Mouse (Mus musculus) limb, embryonic 15.5 days (tissue): ENCODE measurements at regions not wholly inside any gene's neighbourhood (a gene's known extent, or its start where the extent isn't known, plus 50 kb on each side); places are given as distances from the start of the nearest gene placed in this dataset.

Experiments
- ATAC-seq: fragments of 200-750 bp; cut with Nextera tagmentation; 2 replicates; pipeline ENCODE4 v1.8.0; 2017; ENCODE audit warnings: low read depth, moderate TSS enrichment; ENCODE audit not compliant: insufficient number of reproducible peaks, low FRiP score, low TSS enrichment
- H3K27ac ChIP-seq: fragments of 300-500 bp; sonication (generic); 2 replicates; pipeline ENCODE4 v1.5.1; 2015; ENCODE audit warnings: moderate library complexity, mild to moderate bottlenecking, inconsistent platforms
- H3K27me3 ChIP-seq: fragments of 300-500 bp; sonication (generic); 2 replicates; pipeline ENCODE4 v1.6.1; 2015; ENCODE audit warnings: inconsistent platforms
- H3K36me3 ChIP-seq: fragments of 300-500 bp; sonication (generic); 2 replicates; pipeline ENCODE4 v1.6.1; 2015; ENCODE audit warnings: inconsistent platforms
- H3K4me1 ChIP-seq: fragments of 300-500 bp; sonication (generic); 2 replicates; pipeline ENCODE4 v1.6.1; 2015; ENCODE audit warnings: inconsistent platforms
- H3K4me2 ChIP-seq: fragments of 300-500 bp; sonication (generic); 2 replicates; pipeline ENCODE4 v1.6.1; 2015; ENCODE audit warnings: mild to moderate bottlenecking, inconsistent platforms
- H3K4me3 ChIP-seq: fragments of 300-500 bp; sonication (generic); 2 replicates; pipeline ENCODE4 v1.5.1; 2015; ENCODE audit warnings: mild to moderate bottlenecking, inconsistent platforms
- H3K9ac ChIP-seq: fragments of 300-500 bp; sonication (generic); 2 replicates; pipeline ENCODE4 v1.6.1; 2015; ENCODE audit warnings: inconsistent platforms
- H3K9me3 ChIP-seq: fragments of 300-500 bp; sonication (generic); 2 replicates; pipeline ENCODE4 v1.6.1; 2016; ENCODE audit warnings: inconsistent platforms
- WGBS: fragments of 180-500 bp; shearing (Covaris S2); methylation state at CpG from one replicate; pipeline ENCODE4 v1.1.7; 2015; 5-methylcytosine and 5-hydroxymethylcytosine counted together

DNA sequence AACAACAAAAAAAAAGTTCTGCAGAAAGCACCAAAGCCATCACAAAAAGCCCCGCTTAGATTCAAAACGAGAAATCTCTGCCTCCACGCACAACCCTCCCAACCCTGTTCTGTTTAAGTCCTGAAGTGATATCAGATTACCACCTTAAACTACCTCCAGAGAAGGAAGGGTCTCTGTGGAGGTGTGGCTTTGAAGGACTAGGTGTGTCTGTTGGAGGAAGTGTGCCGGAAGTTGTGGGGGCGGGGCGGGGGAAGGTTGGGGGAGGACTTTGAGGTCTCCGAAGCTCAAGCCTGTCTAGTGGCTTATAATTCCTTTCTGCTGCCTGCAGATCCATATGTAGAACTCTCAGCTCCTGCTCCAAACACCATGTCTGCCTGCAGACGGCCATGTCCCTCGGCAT, 173.6 kb downstream of the Mreg start:
- H3K4me2 ChIP-seq = no peak overlapping the region
- H3K27ac ChIP-seq = no peak overlapping the region

DNA sequence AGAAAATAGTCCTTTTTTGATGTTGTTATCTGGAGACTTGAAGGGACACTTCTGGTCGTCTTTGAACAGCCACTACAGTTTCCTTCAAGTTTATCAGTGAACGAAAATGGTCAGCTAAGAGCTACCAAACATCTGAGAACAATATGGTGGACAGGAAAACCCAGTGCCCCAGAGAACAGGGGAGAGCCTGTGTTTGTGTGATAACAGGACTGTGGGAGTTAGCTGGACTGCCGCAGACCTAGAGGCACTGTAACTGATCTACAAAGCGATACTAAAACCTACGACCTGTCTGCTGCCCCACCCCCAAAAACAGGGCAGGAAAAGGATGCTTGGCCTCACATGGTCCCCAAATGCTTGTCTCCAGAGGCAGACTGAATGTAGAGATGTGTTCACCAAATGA, 175.5 kb downstream of the Mreg start:
- Histone ChIP-seq H3K4me3 (no peak overlapping the region), H3K4me1 (0 out of 2 replicates have a peak, but pooled peaks cover 5% of the 10 kb centered on the region), H3K9ac (no peak overlapping the region), H3K27me3 (no peaks in the 10 kb centered on the region), H3K27ac (no peak overlapping the region), H3K4me2 (no peak overlapping the region), H3K36me3 (no peaks in the 10 kb centered on the region), H3K9me3 (no peaks in the 10 kb centered on the region)
- no peak for ATAC-seq
- WGBS = 61% methylated on average over 5 of the region's 5 CpGs

More for the DNA sequence above, 173.6 kb downstream of the Mreg start:
- Histone ChIP-seq H3K4me3 (no peak overlapping the region), H3K9ac (no peak overlapping the region), H3K27me3 (no peaks in the 10 kb centered on the region), H3K9me3 (no peaks in the 10 kb centered on the region), H3K36me3 (no peaks in the 10 kb centered on the region), H3K4me1 (0 out of 2 replicates have a peak, but pooled peaks cover 5% of the 10 kb centered on the region)
- ATAC-seq = no peak
- WGBS = 40% methylated on average over 9 of the region's 9 CpGs

DNA sequence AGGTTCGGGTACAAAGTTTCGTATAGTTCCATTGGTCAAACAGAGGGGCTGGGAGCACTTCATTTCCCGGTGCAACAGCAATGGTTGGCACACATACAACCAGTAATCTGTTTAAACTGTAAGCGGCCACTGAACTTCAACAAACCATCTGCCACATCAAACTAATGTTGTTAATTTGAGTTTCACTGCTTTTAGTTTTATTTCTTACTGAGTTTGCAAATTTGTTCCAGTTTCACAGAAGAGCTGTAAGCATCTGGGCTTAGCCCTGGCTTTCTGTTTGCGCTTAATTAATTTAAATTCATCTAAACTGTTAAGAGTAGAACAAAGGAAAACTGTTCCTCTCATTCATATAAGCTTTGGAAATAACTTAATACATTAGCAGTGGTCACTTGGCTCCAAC, 176.0 kb downstream of the Mreg start:
- Histone ChIP-seq H3K36me3 (no peaks in the 10 kb centered on the region), H3K27ac (no peak overlapping the region), H3K9ac (no peak overlapping the region), H3K27me3 (no peaks in the 10 kb centered on the region), H3K4me2 (no peak overlapping the region), H3K9me3 (no peaks in the 10 kb centered on the region), H3K4me3 (no peak overlapping the region), H3K4me1 (0 out of 2 replicates have a peak, but pooled peaks cover 5% of the 10 kb centered on the region)
- 62% methylated on average over 5 of the region's 5 CpGs for WGBS
- no peak for ATAC-seq

DNA sequence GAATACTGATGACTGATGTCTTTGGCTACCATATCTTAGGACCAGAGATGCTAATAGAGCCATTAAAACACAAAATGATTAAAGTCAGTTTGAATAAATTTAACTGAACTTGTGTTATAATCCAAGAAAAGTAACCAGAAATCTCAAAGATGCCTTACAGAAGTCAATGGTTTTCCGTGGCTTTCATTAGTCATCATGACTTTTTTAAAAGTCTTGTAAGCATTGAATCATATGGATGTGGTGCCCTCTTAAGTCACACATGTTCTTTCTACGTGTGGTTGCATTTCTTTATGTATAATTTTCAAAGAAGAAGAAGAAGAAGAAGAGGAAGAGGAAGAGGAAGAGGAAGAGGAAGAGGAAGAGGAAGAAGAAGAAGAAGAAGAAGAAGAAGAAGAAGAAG, 178.2 kb downstream of the Mreg start:
- no peaks in the 10 kb centered on the region for H3K9me3 ChIP-seq
- H3K9ac ChIP-seq = no peak overlapping the region
- WGBS = 72% methylated on average over 2 of the region's 2 CpGs

DNA sequence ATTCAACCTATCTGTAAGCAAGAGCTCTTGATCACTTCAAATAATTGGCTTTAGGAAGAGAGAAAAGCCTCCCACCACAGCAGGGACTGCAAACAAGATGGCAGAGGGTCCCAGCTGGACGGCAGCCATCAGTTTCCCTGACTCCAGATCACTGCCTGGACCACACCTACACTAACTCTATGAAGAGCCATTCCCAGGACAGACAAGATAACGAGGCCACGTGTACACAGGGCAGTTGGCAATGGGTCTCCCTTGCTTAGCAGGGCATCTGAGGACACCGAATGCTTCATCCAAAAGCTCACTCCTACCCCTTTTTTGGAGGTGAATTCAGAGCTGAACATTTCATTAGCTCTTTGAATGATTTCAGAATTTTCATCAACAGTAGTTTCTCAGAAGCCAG, 179.9 kb downstream of the Mreg start:
- Histone ChIP-seq H3K27me3 (no peaks in the 10 kb centered on the region), H3K4me3 (no peak overlapping the region), H3K27ac (no peak overlapping the region), H3K4me1 (0 out of 2 replicates have a peak, but pooled peaks cover 2% of the 10 kb centered on the region), H3K9ac (no peak overlapping the region), H3K9me3 (no peaks in the 10 kb centered on the region), H3K4me2 (no peak overlapping the region), H3K36me3 (no peaks in the 10 kb centered on the region)
- ATAC-seq = no peak
- 76% methylated on average over 4 of the region's 4 CpGs for WGBS

More for the DNA sequence above, 178.2 kb downstream of the Mreg start:
- Histone ChIP-seq H3K36me3 (no peaks in the 10 kb centered on the region), H3K4me1 (0 out of 2 replicates have a peak, but pooled peaks cover 5% of the 10 kb centered on the region), H3K4me2 (no peak overlapping the region), H3K27ac (no peak overlapping the region), H3K4me3 (no peak overlapping the region), H3K27me3 (no peaks in the 10 kb centered on the region)
- ATAC-seq = no peak

DNA sequence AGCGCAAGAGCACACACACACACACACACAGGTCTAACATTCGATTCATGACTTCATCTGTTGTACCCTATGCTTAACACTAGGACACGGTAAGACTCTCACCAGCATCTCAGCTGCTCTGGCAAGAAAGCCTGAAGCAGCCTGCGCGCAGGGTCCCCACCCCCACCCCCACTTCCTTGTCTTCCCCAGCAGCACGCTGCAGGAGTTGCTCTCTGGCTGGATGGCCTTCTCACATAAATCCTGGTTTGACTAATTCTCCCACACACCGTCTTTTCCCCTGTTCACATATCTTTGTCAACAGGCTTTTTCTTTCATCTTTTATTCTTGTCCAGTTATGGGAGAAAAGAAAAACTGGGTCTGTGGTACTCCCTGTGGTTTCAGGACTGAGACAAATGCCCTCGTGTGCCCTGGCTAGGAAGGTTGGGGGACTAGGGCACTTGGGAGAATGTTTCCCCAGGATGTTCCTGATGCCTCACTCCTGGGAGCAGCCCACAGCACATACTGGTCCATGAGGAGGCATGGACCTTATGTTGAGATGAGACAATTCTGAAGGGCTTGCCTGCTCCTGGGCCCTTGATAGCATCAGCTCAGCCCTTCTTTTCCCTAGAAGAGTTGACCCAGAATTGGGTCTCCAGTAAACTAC, 181.2 kb downstream of the Mreg start:
- WGBS = 52% methylated on average over 8 of the region's 8 CpGs
- H3K27ac ChIP-seq = no peak overlapping the region
- no peak overlapping the region for H3K4me2 ChIP-seq
- no peaks in the 10 kb centered on the region for H3K27me3 ChIP-seq
- H3K9me3 ChIP-seq = no peaks in the 10 kb centered on the region
- no peaks in the 10 kb centered on the region for H3K4me1 ChIP-seq
- H3K9ac ChIP-seq = no peak overlapping the region
- no peak overlapping the region for H3K4me3 ChIP-seq
- no peak for ATAC-seq
- H3K36me3 ChIP-seq = no peaks in the 10 kb centered on the region

DNA sequence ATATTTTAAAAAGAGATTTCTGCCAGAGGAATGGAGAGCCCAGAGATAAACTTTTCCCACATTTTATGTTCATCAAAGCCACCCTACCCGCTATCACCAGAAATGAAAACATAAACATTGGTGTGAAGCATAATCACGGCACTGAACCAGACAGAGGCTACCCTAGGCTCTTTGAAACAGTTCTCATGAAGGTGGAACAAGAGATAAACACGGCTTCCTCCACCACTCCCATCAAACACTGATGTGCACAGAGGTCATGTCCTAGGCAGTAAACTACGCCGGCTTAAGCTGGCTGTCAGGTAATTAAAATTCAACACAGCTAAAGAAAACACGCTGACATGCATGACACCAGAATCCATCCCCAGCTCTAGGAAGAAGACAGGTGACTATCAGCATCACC, 182.5 kb downstream of the Mreg start:
- H3K27ac ChIP-seq = no peak overlapping the region
- no peak overlapping the region for H3K9ac ChIP-seq
- H3K27me3 ChIP-seq = no peaks in the 10 kb centered on the region
- H3K4me3 ChIP-seq = no peak overlapping the region
- H3K4me1 ChIP-seq = no peaks in the 10 kb centered on the region
- H3K4me2 ChIP-seq = no peak overlapping the region
- no peaks in the 10 kb centered on the region for H3K9me3 ChIP-seq
- WGBS = 77% methylated on average over 6 of the region's 6 CpGs
- no peaks in the 10 kb centered on the region for H3K36me3 ChIP-seq
- no peak for ATAC-seq

DNA sequence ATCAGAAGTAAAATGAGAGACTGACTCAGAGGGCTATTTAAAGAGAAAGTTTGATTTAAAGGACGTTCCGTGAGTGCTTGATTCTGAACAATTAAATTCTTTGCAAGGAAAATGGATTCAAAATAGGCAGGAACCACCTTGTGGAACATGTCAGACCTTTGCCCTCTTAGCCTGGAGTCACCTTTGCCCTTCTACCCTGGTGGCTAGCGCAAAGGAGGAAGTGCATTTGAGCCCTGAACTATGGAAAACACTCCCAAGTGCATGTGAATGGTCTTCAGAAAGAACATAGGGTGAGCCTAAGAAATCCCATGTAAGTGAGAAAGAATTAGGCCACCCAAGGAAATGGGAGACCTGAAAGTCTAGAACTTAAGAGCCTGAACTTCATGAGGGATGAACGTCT, 185.2 kb downstream of the Mreg start:
- no peak overlapping the region for H3K27ac ChIP-seq
- no peaks in the 10 kb centered on the region for H3K4me1 ChIP-seq
- H3K4me3 ChIP-seq = no peak overlapping the region
- H3K27me3 ChIP-seq = no peaks in the 10 kb centered on the region
- H3K9ac ChIP-seq = no peak overlapping the region
- H3K9me3 ChIP-seq = no peaks in the 10 kb centered on the region
- no peak overlapping the region for H3K4me2 ChIP-seq
- H3K36me3 ChIP-seq = no peaks in the 10 kb centered on the region
- WGBS = 82% methylated on average over 4 of the region's 4 CpGs
- no peak for ATAC-seq

DNA sequence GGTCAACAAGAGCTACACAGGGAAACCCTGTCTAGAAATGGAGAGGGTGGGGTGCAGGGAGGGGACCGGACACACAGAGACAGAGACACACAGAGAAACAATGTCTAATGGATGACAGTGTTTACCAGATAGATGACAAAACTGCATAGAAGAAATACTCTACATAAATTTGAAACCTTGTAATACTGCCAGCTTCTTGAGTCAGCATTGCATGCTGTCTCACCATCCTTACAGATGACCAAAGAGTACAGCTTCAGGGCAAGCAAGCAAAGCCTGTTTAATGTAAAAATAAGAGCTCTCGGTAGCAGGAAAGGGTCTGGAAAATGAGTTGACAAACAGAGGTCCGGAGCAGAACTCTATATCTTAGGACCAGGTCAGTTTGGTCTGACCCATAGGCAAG, 189.5 kb downstream of the Mreg start:
- H3K9me3 ChIP-seq = no peaks in the 10 kb centered on the region

DNA sequence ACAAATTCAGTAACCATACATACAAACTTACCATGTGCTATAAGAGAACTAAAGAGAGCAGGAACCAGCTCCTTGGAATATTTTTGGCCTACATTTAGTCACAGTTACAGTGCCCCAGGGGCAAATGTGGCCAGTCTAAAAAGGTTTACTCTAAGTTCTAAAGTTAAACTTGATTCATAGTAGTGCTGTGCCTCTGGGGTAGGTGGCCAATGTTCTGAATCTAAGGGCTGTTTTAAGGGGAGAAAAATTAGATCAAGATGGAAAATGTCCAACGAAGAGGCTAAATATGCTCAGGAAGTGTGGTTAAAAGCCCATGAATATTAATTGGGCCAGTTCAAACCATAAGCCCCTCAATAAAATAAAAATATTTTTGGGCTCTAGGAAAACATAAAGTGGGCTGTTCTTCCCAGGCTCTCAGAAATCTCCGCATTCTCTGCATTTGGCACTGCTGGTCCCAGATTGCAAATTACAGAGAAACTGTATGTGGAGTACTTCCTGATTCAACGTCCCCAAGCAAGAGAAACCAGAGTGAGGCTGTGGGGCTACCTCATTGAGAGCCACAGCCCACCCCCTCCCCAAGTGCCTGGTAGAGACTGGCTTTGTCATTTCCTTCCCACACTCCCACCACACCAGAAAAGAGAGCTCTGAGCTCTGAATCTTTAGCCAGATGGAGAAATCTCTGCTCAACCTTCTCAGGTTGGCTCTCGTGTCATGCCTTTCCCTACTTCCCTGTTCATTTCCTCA, 193.5 kb downstream of the Mreg start:
- Histone ChIP-seq H3K27ac (peak overlapping the region; percentile 81), H3K4me1 (peaks cover 10% of the 10 kb centered on the region), H3K9ac (no peak overlapping the region), H3K4me3 (no peak overlapping the region), H3K27me3 (no peaks in the 10 kb centered on the region), H3K4me2 (no peak overlapping the region), H3K36me3 (no peaks in the 10 kb centered on the region), H3K9me3 (no peaks in the 10 kb centered on the region)
- 22% methylated on average over 4 of the region's 4 CpGs for WGBS
- peak; percentile 74 for ATAC-seq

More for the DNA sequence above, 189.5 kb downstream of the Mreg start:
- H3K4me1 ChIP-seq = peaks cover 6% of the 10 kb centered on the region
- no peak overlapping the region for H3K4me2 ChIP-seq
- WGBS = 83% methylated on average over 3 of the region's 3 CpGs
- H3K4me3 ChIP-seq = no peak overlapping the region
- no peak overlapping the region for H3K27ac ChIP-seq
- H3K27me3 ChIP-seq = no peaks in the 10 kb centered on the region
- ATAC-seq = no peak
- H3K36me3 ChIP-seq = no peaks in the 10 kb centered on the region
- no peak overlapping the region for H3K9ac ChIP-seq

DNA sequence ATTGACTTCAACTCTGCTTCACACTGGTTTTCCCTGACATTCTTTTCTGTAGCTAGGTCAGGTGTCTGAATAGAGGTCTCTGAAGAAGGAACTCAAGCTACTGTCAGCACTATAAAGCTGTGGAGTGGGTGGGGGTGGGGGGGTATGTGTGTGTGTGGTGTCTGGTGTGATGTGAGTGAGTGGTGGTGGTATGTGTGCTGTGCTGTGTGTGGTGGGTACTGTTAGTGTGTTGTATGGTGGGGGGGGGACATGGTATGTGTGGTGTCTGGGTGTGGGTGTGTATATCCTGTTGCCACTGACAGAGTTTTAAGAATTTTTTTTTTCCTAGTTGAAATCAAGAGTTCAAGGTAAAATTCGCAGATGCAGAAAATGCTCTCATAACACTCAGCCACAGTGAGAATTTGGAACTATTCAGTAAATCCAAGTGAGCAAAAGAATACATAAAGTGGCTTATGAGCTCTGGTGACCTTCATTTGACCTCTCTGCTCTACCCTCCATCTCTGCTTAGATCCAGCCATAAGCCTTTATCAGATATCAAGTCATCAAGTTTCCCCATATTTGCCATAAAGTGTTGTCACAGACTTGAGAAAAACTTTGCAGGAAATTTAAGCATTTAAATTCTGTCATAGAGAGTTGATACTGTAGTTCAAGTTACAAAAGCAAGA, 194.2 kb downstream of the Mreg start:
- H3K36me3 ChIP-seq = no peaks in the 10 kb centered on the region
- WGBS = 28% methylated on average over 1 of the region's 1 CpGs
- H3K9me3 ChIP-seq = no peaks in the 10 kb centered on the region
- no peaks in the 10 kb centered on the region for H3K27me3 ChIP-seq
- no peak overlapping the region for H3K4me2 ChIP-seq
- ATAC-seq = no peak
- no peak overlapping the region for H3K9ac ChIP-seq
- H3K4me1 ChIP-seq = peaks cover 10% of the 10 kb centered on the region
- H3K27ac ChIP-seq = peak overlapping the region; percentile 81
- H3K4me3 ChIP-seq = no peak overlapping the region

DNA sequence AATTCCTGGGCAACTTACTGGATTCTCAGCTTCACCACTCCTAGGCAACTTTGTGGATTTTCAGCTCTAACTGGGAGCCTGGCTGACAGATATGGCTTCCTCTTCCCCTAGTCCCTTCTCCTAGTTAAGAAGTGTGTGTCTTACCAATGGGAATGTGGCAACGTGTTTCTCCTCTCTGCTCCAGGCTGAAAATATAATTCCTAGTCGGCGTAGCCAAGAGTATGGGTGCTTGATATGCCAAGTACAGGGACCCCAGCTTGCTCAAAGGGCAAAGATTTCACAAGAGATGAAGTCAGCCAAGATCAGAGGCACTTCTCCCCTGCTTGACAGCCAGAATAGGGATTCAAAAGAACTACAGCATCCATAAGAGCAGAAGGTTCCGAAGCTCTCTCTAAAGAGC, 196.6 kb downstream of the Mreg start:
- no peaks in the 10 kb centered on the region for H3K9me3 ChIP-seq
- ATAC-seq = no peak
- no peak overlapping the region for H3K9ac ChIP-seq
- H3K27ac ChIP-seq = no peak overlapping the region
- H3K27me3 ChIP-seq = no peaks in the 10 kb centered on the region
- peaks cover 10% of the 10 kb centered on the region for H3K4me1 ChIP-seq
- no peaks in the 10 kb centered on the region for H3K36me3 ChIP-seq
- no peak overlapping the region for H3K4me3 ChIP-seq
- WGBS = 86% methylated on average over 4 of the region's 4 CpGs
- no peak overlapping the region for H3K4me2 ChIP-seq
